Mouse (Mus musculus) layer of hippocampus, adult 9-11 months (tissue): ENCODE data around the gene Mllt6.
"Not testable (repeated sequence)": the region's sequence is repeated elsewhere in the genome, so short reads cannot be mapped to it uniquely, and the experiment has no call there.

ENCODE experiments used
- DNase-seq: peaks from one replicate; pipeline ENCODE4 v3.0.0; 2022

Gene Mllt6

GRCm38 (mm10) chr11:97648541-97648940 is 14.7 kb upstream of the Mllt6 start:
- DNase-seq: not testable (repeated sequence)

- no peak for DNase-seq
Measured at GRCm38 (mm10) chr11:97650341-97650740, 12.9 kb upstream of the Mllt6 start.

- DNase-seq: not testable (repeated sequence)
Measured at GRCm38 (mm10) chr11:97653376-97653775, 9.8 kb upstream of the Mllt6 start.

- no peak for DNase-seq
Measured at GRCm38 (mm10) chr11:97654210-97654609, 9.0 kb upstream of the Mllt6 start.

- no peak for DNase-seq
Measured at GRCm38 (mm10) chr11:97656269-97656971, 6.8 kb upstream of the Mllt6 start.

GRCm38 (mm10) chr11:97657184-97657945 is 5.8 kb upstream of the Mllt6 start:
- DNase-seq: no peak

GRCm38 (mm10) chr11:97657967-97658366 is 5.2 kb upstream of the Mllt6 start:
- DNase-seq: not testable (repeated sequence)

GRCm38 (mm10) chr11:97658751-97659266 is 4.4 kb upstream of the Mllt6 start:
- no peak for DNase-seq

- no peak for DNase-seq
Measured at GRCm38 (mm10) chr11:97659267-97659989, 3.8 kb upstream of the Mllt6 start.

- DNase-seq: peak; percentile 79
Measured at GRCm38 (mm10) chr11:97659990-97660714, 3.1 kb upstream of the Mllt6 start.

- DNase-seq: no peak
Measured at GRCm38 (mm10) chr11:97660734-97661647, 2.2 kb upstream of the Mllt6 start.

GRCm38 (mm10) chr11:97661648-97662133 is 1.5 kb upstream of the Mllt6 start:
- DNase-seq: no peak

GRCm38 (mm10) chr11:97662207-97662892 is 864 bp upstream of the Mllt6 start:
- DNase-seq: no peak

GRCm38 (mm10) chr11:97663528-97664338 is 519 bp downstream of the Mllt6 start:
- DNase-seq: no peak

- no peak for DNase-seq
Measured at GRCm38 (mm10) chr11:97664339-97664665, 1.1 kb downstream of the Mllt6 start.

- DNase-seq: no peak
Measured at GRCm38 (mm10) chr11:97664771-97665240, 1.6 kb downstream of the Mllt6 start.

GRCm38 (mm10) chr11:97665431-97665830 is 2.2 kb downstream of the Mllt6 start:
- DNase-seq: no peak

- no peak for DNase-seq
Measured at GRCm38 (mm10) chr11:97666221-97666620, 3.0 kb downstream of the Mllt6 start.

GRCm38 (mm10) chr11:97666794-97667193 is 3.6 kb downstream of the Mllt6 start:
- DNase-seq: no peak

- DNase-seq: no peak
Measured at GRCm38 (mm10) chr11:97668160-97668559, 4.9 kb downstream of the Mllt6 start.
